Mouse (Mus musculus): Measurements from ENCODE around the gene Ttc25. TPM values are rescaled to one million over a fixed set of nuclear protein-coding genes. Genes with fewer than 3 reads are reported as not detected.
A peak's percentile ranks its signal among the peaks of the same experiment; 100 is the strongest.
"Not testable (repeated sequence)": the region's sequence is repeated elsewhere in the genome, so short reads cannot be mapped to it uniquely, and the experiment has no call there.

Gene Ttc25
- polyA plus RNA-seq, 1 experiment from 2014 or later = 0.72 TPM

DNA sequence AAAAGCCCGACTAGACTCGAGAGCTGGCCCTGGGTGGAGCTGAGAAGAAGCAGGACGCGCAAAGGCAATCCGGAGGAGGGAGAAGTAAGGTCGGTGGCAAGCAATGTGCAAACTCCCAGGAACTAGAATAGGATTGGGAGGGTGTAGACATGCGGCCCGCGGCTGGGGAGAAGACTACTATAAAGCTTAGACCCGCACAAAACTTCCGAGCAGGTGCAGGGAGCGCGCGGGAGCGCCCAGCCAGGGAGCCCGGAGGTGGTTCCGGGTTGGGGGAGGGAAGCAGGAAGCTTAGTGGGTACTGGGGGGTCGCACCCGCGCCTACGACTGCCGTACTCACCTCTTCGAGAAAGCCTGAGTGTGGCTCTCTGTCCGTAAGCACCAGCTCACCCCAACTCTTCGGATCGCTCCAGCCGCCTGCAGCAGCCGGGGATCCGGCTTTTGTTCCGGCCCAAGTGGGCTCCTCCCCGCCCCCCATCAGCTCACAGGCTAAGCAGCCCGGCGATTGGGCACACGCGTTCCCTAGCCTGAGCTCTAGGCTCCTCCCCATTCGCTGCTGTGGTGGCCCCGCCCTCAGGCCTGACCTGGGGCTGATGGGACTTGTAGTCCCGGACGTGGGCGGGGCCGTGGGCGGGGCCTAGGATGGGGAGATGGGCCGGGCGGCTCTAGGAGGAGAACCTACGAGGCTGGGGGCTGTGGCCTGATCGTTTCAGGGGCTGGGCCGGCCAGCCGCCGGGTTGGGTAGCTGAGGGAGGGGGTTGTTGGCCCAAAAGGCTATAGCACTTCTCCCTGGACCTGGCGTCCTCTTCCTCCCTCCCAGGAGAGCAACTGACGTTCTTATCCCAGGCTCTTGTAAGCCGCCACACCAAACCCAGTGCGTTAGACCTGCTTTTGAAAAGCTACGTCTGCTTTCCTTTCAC is 17.7 kb upstream of the Ttc25 start, which contains the start of gene Acly:
Acly (minus strand) TSS at position 543 of the 917 bp plus-strand sequence.
- Histone ChIP-seq H3K4me1 (replicated peaks; ENCODE audit: insufficient read depth, low read length) (peaks cover 22% of the 10 kb centered on the region), H3K4me2 (ENCODE audit: low read length) (peak within 1 kb of the TSS; percentile 83), H3K9me3 (replicated peaks; ENCODE audit: low read length) (no peaks in the 10 kb centered on the region), H3K36me3 (ENCODE audit: insufficient read depth, low read length) (peaks cover 12% of the 10 kb centered on the region; the same call in 1 of the 2 replicates), H3K9ac (ENCODE audit: low read depth, low read length) (peak within 1 kb of the TSS; percentile 85), H3K4me3 (replicated peaks; ENCODE audit: low read depth, low read length) (peak within 1 kb of the TSS; percentile 82), H3K27me3 (ENCODE audit: insufficient read depth, low read length) (no peaks in the 10 kb centered on the region), H3K27ac (peak within 1 kb of the TSS; percentile 90)
- ATAC-seq (replicated peaks; ENCODE audit: low FRiP score, low read depth) (peak; percentile 99), DNase-seq (ENCODE audit: low spot score) (peak; percentile 99)
- 2% methylated on average over 53 of the region's 54 CpGs for WGBS
- TF ChIP-seq CTCF (IDR thresholded peaks at IDR 0.05; ENCODE audit: low read depth) = no peak

DNA sequence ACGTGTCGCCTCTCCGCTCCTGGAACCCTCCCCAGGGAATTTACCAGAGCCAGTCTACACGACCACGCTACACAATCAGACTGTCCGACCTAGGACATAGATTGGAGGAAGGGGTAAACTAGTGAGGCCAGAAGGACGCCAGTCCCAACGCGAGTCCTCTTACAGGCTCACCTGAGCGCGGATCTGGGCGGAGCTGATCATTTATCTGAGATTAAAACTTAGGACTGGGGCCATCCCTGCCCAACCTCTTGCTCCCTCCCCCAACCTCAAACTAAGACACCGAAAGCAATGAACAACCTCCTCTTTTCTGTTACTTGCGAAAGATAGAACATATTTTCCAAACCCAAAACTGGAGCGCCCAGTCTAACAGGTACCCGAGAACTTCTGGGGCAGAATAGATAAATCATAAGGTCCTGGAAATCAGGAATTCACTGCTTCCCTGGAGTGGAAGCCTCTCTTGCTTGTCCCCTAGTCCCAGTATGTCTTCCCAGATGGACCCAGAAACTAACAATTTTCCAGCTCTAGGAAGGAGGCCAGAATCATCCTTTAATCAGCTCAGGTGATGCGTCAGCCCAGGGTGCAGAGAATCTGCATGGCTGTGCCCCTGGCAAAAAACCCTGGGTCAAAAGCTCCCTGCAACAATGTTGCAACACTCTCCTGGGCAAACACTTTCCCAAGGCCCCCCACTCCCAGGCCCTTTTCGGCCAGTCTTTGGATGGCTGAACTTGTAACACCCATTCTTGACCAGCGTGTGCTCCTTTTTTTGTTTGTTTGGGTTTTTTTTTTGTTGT is 16.8 kb upstream of the Ttc25 start:
- H3K27ac ChIP-seq = peak overlapping the region; percentile 47
- 0 out of 2 replicates have a peak, but pooled peaks cover 7% of the 10 kb centered on the region for H3K36me3 ChIP-seq (ENCODE audit: insufficient read depth, low read length)
- no peaks in the 10 kb centered on the region for H3K9me3 ChIP-seq (replicated peaks; ENCODE audit: low read length)
- H3K9ac ChIP-seq (ENCODE audit: low read depth, low read length) = peak overlapping the region; percentile 52
- DNase-seq (ENCODE audit: low spot score) = no peak
- WGBS = 24% methylated on average over 19 of the region's 19 CpGs
- H3K27me3 ChIP-seq (ENCODE audit: insufficient read depth, low read length) = no peaks in the 10 kb centered on the region
- H3K4me1 ChIP-seq (replicated peaks; ENCODE audit: insufficient read depth, low read length) = peaks cover 22% of the 10 kb centered on the region
- TF ChIP-seq CTCF (IDR thresholded peaks at IDR 0.05; ENCODE audit: low read depth) = no peak
- H3K4me2 ChIP-seq (ENCODE audit: low read length) = peak overlapping the region; percentile 83
- ATAC-seq (replicated peaks; ENCODE audit: low FRiP score, low read depth) = no peak
- H3K4me3 ChIP-seq (replicated peaks; ENCODE audit: low read depth, low read length) = peak overlapping the region; percentile 82

DNA sequence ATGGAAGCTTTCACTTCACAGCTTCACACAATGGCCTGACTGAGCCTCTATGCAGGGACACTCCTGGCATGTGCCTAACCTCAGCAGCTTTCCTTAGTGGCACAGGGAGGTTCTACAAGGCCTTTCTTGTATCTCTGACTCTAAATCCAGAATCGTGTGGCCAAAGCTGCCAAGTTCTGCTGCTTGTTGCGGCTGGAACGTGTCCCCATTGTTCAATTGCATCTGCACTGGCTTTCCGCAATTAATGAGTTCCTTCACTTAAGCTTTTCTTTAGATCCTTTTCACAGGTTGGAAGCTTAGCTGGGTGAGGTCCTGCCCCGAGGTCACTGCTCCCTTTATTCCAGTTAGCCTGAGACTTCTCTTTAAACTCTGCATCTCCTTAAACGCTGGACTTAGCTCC is 11.5 kb upstream of the Ttc25 start:
- H3K4me2 ChIP-seq (ENCODE audit: low read length) = no peak overlapping the region
- no peak overlapping the region for H3K9ac ChIP-seq (ENCODE audit: low read depth, low read length)
- no peak overlapping the region for H3K27ac ChIP-seq
- TF ChIP-seq CTCF (IDR thresholded peaks at IDR 0.05; ENCODE audit: low read depth) = no peak
- no peaks in the 10 kb centered on the region for H3K27me3 ChIP-seq (ENCODE audit: insufficient read depth, low read length)
- no peaks in the 10 kb centered on the region for H3K36me3 ChIP-seq (ENCODE audit: insufficient read depth, low read length)
- no peaks in the 10 kb centered on the region for H3K4me1 ChIP-seq (replicated peaks; ENCODE audit: insufficient read depth, low read length)
- no peak overlapping the region for H3K4me3 ChIP-seq (replicated peaks; ENCODE audit: low read depth, low read length)
- H3K9me3 ChIP-seq (replicated peaks; ENCODE audit: low read length) = no peaks in the 10 kb centered on the region
- WGBS = 83% methylated on average over 6 of the region's 6 CpGs
- DNase-seq (ENCODE audit: low spot score) = no peak
- ATAC-seq (replicated peaks; ENCODE audit: low FRiP score, low read depth) = no peak

DNA sequence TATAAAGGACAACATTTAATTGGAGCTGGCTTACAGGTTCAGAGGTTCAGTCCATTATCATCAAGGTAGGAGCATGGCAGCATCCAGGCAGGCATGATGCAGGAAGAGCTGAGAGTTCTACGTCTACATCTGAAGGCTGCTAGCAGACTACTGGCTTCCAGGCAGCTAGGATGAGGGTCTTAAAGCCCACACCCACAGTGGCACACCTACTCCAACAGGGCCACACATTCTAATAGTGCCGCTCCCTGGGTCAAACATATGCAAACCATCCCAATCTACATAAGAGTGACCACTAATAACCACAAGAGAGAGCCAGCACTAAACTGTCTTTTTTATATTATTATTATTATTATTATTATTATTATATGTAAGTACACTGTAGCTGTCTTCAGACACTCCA is 11.0 kb upstream of the Ttc25 start:
- ATAC-seq (replicated peaks; ENCODE audit: low FRiP score, low read depth); H3K27ac ChIP-seq; H3K4me2 ChIP-seq (ENCODE audit: low read length); DNase-seq (ENCODE audit: low spot score); H3K4me1 ChIP-seq (replicated peaks; ENCODE audit: insufficient read depth, low read length); H3K9me3 ChIP-seq (replicated peaks; ENCODE audit: low read length); H3K9ac ChIP-seq (ENCODE audit: low read depth, low read length); H3K27me3 ChIP-seq (ENCODE audit: insufficient read depth, low read length); H3K4me3 ChIP-seq (replicated peaks; ENCODE audit: low read depth, low read length); H3K36me3 ChIP-seq (ENCODE audit: insufficient read depth, low read length): not testable (repeated sequence)
- 77% methylated on average over 2 of the region's 2 CpGs for WGBS

DNA sequence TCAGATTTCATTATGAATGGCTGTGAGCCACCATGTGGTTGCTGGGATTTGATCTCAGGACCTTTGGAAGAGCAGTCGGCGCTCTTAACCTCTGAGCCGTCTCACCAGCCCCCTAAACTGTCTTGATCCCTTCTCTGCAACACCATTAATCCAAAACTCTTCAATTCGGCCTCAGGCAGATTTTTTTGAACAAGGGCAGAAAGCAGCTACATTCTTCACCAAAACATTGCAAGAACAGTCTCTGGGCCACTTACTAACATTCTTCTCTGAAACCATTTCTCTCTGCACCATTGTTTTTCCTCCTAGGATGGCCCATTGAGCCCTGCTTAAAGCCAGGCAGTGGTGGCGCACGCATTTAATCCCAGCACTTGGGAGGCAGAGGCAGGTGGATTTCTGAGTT is 10.6 kb upstream of the Ttc25 start:
- not testable (repeated sequence) for H3K27ac ChIP-seq; H3K27me3 ChIP-seq (ENCODE audit: insufficient read depth, low read length); H3K9me3 ChIP-seq (replicated peaks; ENCODE audit: low read length); H3K36me3 ChIP-seq (ENCODE audit: insufficient read depth, low read length); H3K4me2 ChIP-seq (ENCODE audit: low read length); ATAC-seq (replicated peaks; ENCODE audit: low FRiP score, low read depth); DNase-seq (ENCODE audit: low spot score); H3K4me3 ChIP-seq (replicated peaks; ENCODE audit: low read depth, low read length); H3K9ac ChIP-seq (ENCODE audit: low read depth, low read length); H3K4me1 ChIP-seq (replicated peaks; ENCODE audit: insufficient read depth, low read length)
- 81% methylated on average over 6 of the region's 6 CpGs for WGBS

DNA sequence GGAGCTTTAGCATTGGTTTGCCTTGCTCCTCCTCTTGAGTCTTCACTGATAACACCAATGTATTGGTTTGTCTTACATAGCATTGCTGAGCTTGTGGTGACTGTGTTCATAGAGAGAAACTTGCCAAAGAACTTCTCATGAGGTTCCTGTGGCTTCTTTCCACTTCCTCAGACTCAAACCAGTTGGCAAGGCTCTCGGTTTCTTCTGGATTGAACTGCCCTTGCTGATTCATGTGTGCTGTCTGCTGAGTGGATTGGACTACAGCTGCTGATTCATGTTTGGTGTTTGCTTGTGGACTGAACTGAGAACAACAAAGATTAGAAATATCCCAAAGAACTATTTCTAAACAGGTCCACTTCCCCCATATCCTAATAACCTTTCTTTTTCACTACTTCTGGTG is 9.4 kb upstream of the Ttc25 start:
- DNase-seq (ENCODE audit: low spot score) = no peak
- 68% methylated on average over 1 of the region's 1 CpGs for WGBS

More for the DNA sequence above, 9.4 kb upstream of the Ttc25 start:
- no peaks in the 10 kb centered on the region for H3K9me3 ChIP-seq (replicated peaks; ENCODE audit: low read length)
- H3K27ac ChIP-seq = no peak overlapping the region
- ATAC-seq (replicated peaks; ENCODE audit: low FRiP score, low read depth) = no peak
- no peak overlapping the region for H3K4me2 ChIP-seq (ENCODE audit: low read length)
- H3K27me3 ChIP-seq (ENCODE audit: insufficient read depth, low read length) = no peaks in the 10 kb centered on the region
- H3K4me1 ChIP-seq (replicated peaks; ENCODE audit: insufficient read depth, low read length) = no peaks in the 10 kb centered on the region
- H3K9ac ChIP-seq (ENCODE audit: low read depth, low read length) = no peak overlapping the region
- no peaks in the 10 kb centered on the region for H3K36me3 ChIP-seq (ENCODE audit: insufficient read depth, low read length)
- no peak for TF ChIP-seq CTCF (IDR thresholded peaks at IDR 0.05; ENCODE audit: low read depth)
- no peak overlapping the region for H3K4me3 ChIP-seq (replicated peaks; ENCODE audit: low read depth, low read length)
